Mouse (Mus musculus) retina, postnatal 1 day (tissue): ENCODE results near the gene Ern1.

Source experiments
- DNase-seq: peaks from one replicate; pipeline ENCODE4 v3.0.0-alpha.2; 2012

Ern1 gene

DNA sequence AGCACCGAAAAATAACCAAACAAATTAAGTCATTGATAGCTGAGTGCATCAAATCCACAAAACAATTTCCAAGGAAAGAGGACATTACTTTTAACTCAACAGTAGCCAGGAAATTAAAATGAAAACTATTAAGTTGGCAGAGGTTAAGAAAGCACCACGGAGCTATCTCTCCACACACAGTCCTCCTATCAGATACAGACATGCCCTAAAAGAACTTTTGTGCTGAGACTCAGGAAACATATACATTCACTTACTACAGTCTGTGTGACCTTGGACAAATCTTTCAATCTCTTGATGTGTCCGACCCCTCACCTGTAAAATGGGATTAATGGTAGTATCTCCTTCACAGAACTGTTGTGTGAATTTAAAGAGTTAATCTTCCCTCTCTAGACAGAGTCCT, 101.2 kb downstream of the Ern1 start:
- no peak for DNase-seq

DNA sequence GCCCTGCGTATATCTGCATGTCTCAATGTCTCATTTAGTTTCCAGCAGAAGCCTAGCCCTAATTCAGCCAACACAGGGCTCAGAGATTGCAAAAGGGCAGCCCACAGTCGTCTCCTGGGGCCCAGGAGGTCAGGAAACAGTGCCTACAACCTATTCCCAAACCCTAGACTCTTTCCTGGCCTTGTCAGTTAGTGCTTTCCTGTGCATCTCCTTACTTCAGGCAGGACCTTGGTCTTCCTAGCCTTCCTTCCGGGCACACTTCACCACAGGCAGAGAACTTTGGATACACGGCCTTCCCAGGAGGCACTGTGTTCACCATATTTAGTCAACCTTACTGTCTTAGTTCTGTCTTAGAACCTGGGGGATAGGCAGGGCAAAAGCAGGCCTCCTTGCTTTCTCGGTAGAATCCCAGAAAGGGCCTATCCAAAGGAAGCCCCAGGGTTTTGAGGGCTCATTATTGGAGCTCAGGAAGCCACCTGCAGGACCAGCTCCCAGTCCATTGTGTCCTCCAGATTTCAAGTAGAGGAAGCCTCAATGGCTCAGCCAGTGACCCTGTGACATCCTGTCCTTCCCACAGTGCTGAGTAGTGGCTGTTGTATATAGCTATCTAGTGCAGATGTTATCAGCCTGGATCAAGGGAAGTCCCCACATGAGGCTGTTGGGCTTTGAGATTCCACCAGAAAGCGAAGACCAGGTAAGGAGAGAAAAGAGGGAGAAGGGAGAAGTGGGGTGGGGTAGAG, 104.4 kb downstream of the Ern1 start:
- no peak for DNase-seq

DNA sequence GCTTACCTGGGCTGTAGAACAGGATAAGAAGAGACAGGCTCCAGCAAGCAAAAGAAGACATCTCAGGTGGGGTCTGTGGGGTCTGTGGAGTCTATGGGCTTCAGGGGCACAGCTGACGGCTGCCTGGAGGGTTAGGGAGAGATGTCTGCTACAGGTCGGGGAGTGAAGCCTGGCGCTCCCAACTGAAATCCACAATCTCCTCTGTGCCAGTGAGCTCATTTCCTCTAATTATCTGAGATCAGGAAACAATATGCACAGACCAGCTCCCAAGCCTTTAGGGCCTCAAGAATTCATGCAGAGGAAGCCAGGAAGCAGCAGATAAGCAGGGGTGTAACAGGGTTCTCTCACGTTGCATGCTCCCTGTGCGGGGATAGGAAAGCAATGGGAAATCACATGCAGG, 105.2 kb downstream of the Ern1 start:
- DNase-seq: no peak

GRCm38 (mm10) chr11:106381883-106382282, 105.8 kb downstream of the Ern1 start:
- DNase-seq: no peak

GRCm38 (mm10) chr11:106381011-106381410, 106.6 kb downstream of the Ern1 start:
- no peak for DNase-seq

DNA sequence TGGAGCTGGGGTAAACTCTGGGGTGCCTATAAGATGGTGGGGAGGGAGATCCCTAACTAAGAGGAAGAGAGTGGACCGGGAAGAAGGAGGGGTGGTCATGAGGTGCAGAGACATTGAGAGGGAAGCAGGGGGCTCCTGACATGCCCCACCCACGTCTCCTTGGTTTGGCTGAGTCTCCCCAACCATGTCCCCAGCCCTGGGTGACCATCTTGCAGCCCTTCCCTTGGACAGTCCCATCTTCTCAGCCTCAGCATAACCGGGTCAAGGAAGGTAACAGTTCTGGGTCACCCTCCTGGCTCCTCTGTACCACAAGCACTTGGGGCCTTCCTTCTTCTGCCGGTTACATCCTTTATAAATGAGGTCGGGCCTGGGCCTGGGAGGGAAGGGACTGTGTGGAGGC, 112.7 kb downstream of the Ern1 start:
- DNase-seq: no peak

GRCm38 (mm10) chr11:106374559-106374958, 113.1 kb downstream of the Ern1 start:
- DNase-seq: no peak

DNA sequence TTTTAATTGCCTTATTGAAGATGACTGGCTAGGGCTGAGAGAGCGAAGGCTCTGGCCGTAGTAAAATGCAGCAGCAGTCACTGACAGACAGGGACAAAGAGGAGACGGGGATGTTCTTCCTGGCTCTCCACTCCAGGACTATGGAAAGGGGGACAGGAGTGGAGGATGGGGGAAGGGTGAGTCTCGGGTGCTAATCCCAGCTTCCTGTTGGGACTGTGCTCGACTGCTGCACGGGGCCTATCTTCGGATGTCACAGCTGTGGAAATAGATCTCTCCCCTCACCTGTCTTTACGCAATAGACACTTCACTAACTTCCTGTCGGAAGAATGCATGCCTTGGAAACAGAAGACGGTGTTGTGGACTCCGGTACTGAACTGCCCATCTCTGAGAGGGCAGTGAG, 113.7 kb downstream of the Ern1 start:
- no peak for DNase-seq

- DNase-seq: peak; percentile 89
Observed at GRCm38 (mm10) chr11:106366316-106366715, 121.3 kb downstream of the Ern1 start.

- no peak for DNase-seq
Observed at GRCm38 (mm10) chr11:106365366-106365765, 122.3 kb downstream of the Ern1 start, which contains the start of gene Prr29. TSS of gene Prr29 (plus strand) at chr11:106365472.

GRCm38 (mm10) chr11:106364712-106365111, 122.9 kb downstream of the Ern1 start:
- DNase-seq: peak; percentile 65

DNA sequence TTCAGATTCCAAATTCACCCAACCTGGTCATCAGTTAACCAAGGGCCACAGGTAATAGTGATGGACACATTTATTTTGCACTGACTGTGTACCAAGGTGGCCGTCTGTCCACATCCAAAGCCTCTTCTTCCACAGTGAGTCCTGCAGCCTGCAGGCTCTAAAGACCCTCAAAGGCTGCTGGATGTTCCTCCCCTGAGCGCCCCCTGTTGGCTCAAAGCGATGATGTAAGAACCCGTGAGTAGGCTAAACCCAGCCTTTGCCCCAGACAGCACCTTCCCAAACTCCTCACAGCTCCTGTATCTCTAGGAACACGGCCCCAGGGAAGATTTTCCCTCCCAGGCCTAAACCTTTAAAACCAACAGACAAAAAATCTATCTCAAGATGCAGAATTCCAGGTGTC, 128.3 kb downstream of the Ern1 start:
- DNase-seq: peak; percentile 57

- no peak for DNase-seq
Observed at GRCm38 (mm10) chr11:106355382-106356128, 132.1 kb downstream of the Ern1 start.

DNA sequence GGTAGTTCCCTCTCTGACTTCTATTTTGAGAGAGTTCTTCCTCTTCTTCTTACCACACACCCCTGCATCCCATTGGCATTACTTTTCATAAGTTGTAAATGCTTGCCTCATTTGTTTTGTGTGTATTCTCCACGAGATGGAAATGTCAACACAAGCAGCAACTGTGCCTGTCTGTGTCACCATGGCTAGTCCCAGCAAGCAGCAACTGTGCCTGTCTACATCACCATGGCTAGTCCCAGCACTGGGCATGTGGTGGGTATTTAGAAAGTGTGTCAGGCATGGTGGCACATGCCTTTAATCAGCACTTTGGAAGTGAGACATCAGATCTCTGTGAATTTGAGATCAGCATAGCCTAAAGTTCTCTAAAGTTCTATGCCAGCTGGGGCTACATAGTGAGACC, 133.5 kb downstream of the Ern1 start:
- no peak for DNase-seq

- DNase-seq: no peak
Observed at GRCm38 (mm10) chr11:106353188-106353587, 134.5 kb downstream of the Ern1 start, which contains the start of gene Scn4a. TSS of gene Scn4a (minus strand) at chr11:106353288.

DNA sequence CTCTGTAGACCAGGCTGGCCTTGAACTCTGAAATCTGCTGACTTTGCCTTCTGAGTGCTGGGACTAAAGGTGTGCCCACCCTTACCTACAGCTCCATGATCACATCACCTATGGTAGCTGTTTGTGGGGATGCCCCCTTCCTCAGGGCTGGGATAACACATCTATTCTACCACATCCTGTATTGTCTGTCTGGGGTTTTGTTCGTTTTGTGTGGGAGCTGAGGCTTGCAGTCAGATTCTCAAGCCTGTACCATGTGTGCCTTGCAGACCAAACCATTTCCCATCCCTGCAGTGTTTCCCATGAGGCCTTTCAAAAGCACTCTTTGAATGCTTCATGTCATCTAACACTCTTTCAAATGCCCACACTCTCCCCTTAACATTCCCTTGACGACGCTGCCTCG, 135.7 kb downstream of the Ern1 start:
- no peak for DNase-seq

- DNase-seq: no peak
Observed at GRCm38 (mm10) chr11:106351253-106351652, 136.4 kb downstream of the Ern1 start.

DNA sequence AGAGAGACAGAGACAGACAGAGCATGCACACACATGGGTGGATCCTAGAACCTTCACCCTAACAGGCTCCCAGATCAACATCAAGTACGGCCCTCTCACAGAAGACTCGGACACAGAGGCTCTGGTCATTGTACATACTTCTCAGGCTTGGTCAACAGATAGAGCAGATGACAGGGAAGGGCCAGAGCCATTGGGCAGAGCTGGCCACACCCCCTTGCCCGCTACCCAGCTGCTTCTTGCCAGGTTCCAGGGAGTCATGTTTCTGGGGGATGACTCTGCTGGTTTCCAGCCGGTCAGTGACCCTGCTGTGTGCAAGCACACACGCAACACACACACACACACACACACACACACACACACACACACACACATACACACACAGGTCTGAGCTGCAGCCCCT, 136.8 kb downstream of the Ern1 start:
- no peak for DNase-seq

DNA sequence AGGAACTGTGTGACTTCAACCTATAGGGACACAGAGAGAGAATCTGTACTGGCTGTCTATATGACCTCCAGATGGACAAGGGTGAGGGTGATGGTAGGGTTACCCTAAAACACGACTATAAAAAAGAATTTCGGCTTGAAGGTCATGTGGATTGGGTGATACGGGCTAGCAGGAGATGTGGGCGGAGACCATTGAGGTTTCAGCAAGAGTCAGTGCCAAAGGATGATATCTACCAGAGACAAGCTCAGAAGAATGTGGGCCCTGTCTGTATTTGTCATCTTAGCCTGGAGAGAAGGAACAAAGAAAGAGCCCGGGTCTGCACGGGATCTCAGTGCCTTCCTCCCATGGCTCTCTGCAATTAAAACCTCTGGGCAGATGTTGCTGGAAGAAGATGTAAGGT, 137.9 kb downstream of the Ern1 start:
- no peak for DNase-seq

GRCm38 (mm10) chr11:106344910-106345309, 142.7 kb downstream of the Ern1 start:
- DNase-seq: peak; percentile 73
